Mouse (Mus musculus) intestine, embryonic 14.5 days (tissue): ENCODE data around the gene Ube2v1. TPM values are rescaled to one million over a fixed set of nuclear protein-coding genes. Genes with fewer than 3 reads are reported as not detected.

ENCODE experiments used
- ATAC-seq: fragments of 200-750 bp; cut with Nextera tagmentation; replicated peaks from 2 replicates; pipeline ENCODE4 v1.8.0; 2017; ENCODE audit warnings: low read depth, moderate number of reproducible peaks, moderate TSS enrichment, moderate library complexity; ENCODE audit not compliant: low FRiP score, low TSS enrichment
- DNase-seq: peaks from one replicate; pipeline ENCODE4 v3.0.0-alpha.2; 2018; ENCODE audit warnings: low spot score
- H3K27ac ChIP-seq: fragments of 300-500 bp; sonication (generic); 2 replicates; pipeline ENCODE4 v1.5.1; 2014; ENCODE audit warnings: low read depth, mild to moderate bottlenecking, control low read depth
- H3K27me3 ChIP-seq: fragments of 300-500 bp; sonication (generic); replicated peaks from 2 replicates; pipeline ENCODE4 v1.6.1; 2014; ENCODE audit warnings: low read length, control low read depth; ENCODE audit not compliant: control insufficient read depth, insufficient read depth
- H3K36me3 ChIP-seq: fragments of 300-500 bp; sonication (generic); 2 replicates; pipeline ENCODE4 v1.6.1; 2014; ENCODE audit warnings: low read length, control low read depth; ENCODE audit not compliant: control insufficient read depth, insufficient read depth
- H3K4me1 ChIP-seq: fragments of 300-500 bp; sonication (generic); replicated peaks from 2 replicates; pipeline ENCODE4 v1.6.1; 2014; ENCODE audit warnings: low read length, control low read depth, mixed read lengths; ENCODE audit not compliant: control insufficient read depth, insufficient read depth
- H3K4me2 ChIP-seq: fragments of 300-500 bp; sonication (generic); 2 replicates; pipeline ENCODE4 v1.6.1; 2014; ENCODE audit warnings: low read length
- H3K4me3 ChIP-seq: fragments of 300-500 bp; sonication (generic); 2 replicates; pipeline ENCODE4 v1.5.1; 2014; ENCODE audit warnings: low read depth, low read length, control low read depth, mixed read lengths
- H3K9ac ChIP-seq: fragments of 300-500 bp; sonication (generic); 2 replicates; pipeline ENCODE4 v1.6.1; 2014; ENCODE audit warnings: mild to moderate bottlenecking, low read length
- H3K9me3 ChIP-seq: fragments of 300-500 bp; sonication (generic); 2 replicates; pipeline ENCODE4 v1.6.1; 2016; ENCODE audit warnings: low read length, control low read depth; ENCODE audit not compliant: control insufficient read depth
- WGBS: fragments of 180-500 bp; shearing (Covaris S2); extraction: QIAGEN DNeasy Blood & Tissue Kit; methylation state at CpG from one replicate; pipeline ENCODE4 v1.1.7; 2014; 5-methylcytosine and 5-hydroxymethylcytosine counted together
- polyA plus RNA-seq: library from polyadenylated mRNA; unstranded; fragments of >200 nt; fragmentation: Nextera tagmentation; extraction: Ambion mirVana; gene quantifications from 2 replicates; pipeline ENCODE4 v1.2.1, GENCODE M21; 2014

Gene Ube2v1
- polyA plus RNA-seq, 1 experiment from 2014 or later = 279 TPM

DNA sequence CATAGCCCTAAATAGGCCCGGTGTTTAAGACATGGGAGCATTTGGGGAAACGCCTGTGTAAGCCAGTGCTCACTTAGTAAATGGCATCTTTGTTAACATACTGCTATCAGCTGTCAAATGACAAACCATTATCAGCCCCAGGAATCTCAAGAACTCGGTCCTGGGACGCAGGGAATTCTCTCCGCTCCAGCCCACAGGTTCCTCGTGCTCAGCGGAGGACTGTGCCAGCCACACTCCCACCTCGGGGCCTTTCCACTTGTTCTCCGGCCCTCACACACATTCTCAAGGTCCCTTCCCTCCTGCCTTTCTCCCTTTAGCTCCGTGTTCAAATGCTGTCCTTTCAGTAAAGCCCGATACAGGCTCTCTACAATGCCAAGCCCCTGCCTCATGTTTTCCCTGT, 26.8 kb upstream of the Ube2v1 start:
- no peak overlapping the region for H3K4me3 ChIP-seq
- DNase-seq (no peak), ATAC-seq (no peak)
- H3K9me3 ChIP-seq = no peaks in the 10 kb centered on the region
- peak overlapping the region; percentile 5; the same call in 1 of the 2 replicates for H3K4me2 ChIP-seq
- H3K9ac ChIP-seq = no peak overlapping the region
- peaks cover 16% of the 10 kb centered on the region for H3K4me1 ChIP-seq
- H3K27me3 ChIP-seq = 0 out of 2 replicates have a peak, but pooled peaks cover 3% of the 10 kb centered on the region
- no peak overlapping the region for H3K27ac ChIP-seq
- 57% methylated on average over 11 of the region's 11 CpGs for WGBS
- peaks cover 15% of the 10 kb centered on the region for H3K36me3 ChIP-seq

DNA sequence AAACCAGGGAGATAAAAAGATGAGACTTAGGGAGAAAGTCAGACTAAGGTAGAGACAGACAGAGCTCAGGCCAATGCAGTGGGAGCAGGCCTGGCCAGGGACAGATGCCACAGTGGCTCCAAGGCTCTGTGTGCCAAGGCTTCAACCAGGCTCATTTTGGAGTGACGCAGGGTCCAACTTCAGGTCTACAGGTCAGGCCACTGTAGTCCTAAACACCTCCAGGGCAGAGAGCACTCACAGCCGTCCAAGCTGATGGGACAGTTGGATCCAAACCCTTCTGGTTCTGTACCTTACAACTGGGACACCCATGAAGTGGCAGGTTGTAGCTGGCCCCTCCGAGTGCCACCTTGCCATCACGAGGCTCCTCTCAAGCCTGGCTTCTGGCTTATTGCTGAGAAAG, 26.1 kb upstream of the Ube2v1 start:
- Histone ChIP-seq H3K4me3 (no peak overlapping the region), H3K4me2 (no peak overlapping the region), H3K9me3 (no peaks in the 10 kb centered on the region), H3K9ac (no peak overlapping the region), H3K4me1 (peaks cover 16% of the 10 kb centered on the region), H3K27me3 (0 out of 2 replicates have a peak, but pooled peaks cover under 1% of the 10 kb centered on the region), H3K36me3 (peaks cover 16% of the 10 kb centered on the region), H3K27ac (no peak overlapping the region)
- DNase-seq (no peak), ATAC-seq (no peak)
- WGBS = 92% methylated on average over 4 of the region's 4 CpGs

DNA sequence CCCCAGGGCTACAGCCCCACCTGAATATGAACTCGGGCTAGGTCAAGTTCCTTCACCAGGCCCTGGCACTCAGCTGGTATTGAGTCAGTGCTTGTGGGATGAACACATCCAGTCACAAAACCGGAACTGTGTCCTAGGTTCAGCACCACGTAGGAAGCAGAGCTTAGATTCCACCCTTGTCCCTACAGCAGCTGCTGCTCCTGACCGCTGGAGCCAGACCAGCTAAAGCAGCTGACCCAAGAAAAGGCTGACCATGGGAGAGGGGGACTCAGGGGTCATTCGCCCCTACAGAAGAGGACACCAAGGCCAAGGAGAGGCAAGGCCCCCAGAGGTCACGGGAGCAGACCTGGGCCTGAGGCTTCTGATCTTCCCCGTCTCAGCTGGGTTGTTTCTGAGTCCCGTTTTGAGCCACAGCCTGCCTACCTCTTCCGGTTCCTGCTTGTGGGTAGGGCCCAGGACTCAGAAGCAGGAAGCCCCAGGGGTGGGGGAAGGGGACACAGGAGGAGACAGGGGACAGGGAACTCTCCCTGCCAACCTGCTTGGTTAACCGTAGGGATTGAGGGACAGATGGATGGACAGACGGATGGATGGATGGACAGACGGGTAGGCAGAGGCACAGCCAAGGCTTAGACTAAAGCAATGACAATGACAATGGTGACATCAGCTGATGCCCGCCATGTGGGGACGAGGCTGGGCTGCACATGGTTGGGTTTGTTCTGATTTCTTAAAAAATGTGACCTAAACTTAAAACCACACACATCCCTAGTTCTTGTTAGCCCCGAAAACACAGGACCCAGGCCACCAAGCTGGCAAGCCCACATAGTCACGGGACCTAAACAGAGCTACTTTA, 25.0 kb upstream of the Ube2v1 start:
- ATAC-seq (no peak), DNase-seq (no peak)
- peaks cover 16% of the 10 kb centered on the region for H3K4me1 ChIP-seq
- no peak overlapping the region for H3K4me2 ChIP-seq
- H3K27me3 ChIP-seq = no peaks in the 10 kb centered on the region
- peaks cover 23% of the 10 kb centered on the region for H3K36me3 ChIP-seq
- 83% methylated on average over 16 of the region's 16 CpGs for WGBS
- 0 out of 2 replicates have a peak overlapping the region, but pooled peaks have one; percentile 10 for H3K9ac ChIP-seq
- no peak overlapping the region for H3K4me3 ChIP-seq
- no peak overlapping the region for H3K27ac ChIP-seq
- no peaks in the 10 kb centered on the region for H3K9me3 ChIP-seq

DNA sequence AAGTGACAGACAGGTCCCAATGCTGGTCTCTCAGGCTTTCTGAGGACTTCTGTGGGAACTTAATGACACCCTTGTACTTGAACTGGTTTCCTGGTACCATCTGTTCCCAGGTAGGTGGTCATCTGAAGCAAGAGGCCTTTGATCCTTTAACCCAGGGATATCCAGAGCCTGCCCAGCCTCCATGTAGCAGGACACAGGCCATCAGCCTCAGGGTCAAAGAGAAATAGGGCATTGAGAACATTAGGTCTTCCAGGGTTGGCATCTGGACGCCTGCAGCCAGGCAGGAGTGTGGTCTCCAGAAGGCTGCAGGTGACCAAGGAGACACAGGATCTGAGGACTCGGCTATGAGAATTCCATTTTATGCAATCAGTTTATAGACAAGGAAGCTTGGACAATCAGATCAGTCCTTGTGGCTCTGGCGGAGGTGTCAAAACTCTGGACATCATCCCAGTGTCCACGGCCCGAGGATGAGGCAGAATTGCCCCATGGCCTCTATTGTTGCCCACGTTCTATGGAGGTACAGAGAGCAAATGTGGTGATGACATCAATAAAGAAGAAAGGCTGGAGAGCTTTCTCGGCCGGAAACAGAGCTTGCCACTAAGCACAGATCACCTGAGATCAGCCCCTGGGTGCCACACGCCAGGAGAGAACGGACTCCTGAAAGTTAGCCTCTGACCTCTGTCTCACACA, 23.2 kb upstream of the Ube2v1 start:
- peaks cover 28% of the 10 kb centered on the region for H3K36me3 ChIP-seq
- H3K4me2 ChIP-seq = no peak overlapping the region
- no peak overlapping the region for H3K4me3 ChIP-seq
- H3K9me3 ChIP-seq = no peaks in the 10 kb centered on the region
- no peak for ATAC-seq
- H3K9ac ChIP-seq = no peak overlapping the region
- DNase-seq = no peak
- peaks cover 11% of the 10 kb centered on the region for H3K4me1 ChIP-seq
- H3K27me3 ChIP-seq = no peaks in the 10 kb centered on the region
- H3K27ac ChIP-seq = no peak overlapping the region
- 76% methylated on average over 10 of the region's 10 CpGs for WGBS

DNA sequence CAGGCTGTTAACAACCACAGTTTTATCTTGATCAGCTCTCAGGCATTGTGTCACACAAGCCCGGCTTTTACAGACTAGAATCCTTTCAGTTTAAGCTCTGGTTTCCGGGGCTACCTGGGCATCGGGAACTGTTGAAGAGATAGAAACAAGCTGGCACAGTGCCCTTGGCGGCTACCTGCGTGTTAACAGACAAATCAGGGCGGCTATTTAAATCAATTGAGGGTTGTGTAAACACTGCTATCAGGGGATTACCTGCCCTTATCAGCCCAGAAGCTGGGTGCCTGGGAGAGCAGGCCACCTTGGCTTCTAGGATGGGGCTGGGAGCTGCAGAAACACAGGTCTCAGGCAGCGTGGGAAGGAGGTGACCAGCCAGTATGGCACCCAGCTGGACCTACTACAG, 20.8 kb upstream of the Ube2v1 start:
- Histone ChIP-seq H3K9ac (no peak overlapping the region), H3K4me3 (no peak overlapping the region), H3K27ac (no peak overlapping the region), H3K4me2 (no peak overlapping the region), H3K27me3 (no peaks in the 10 kb centered on the region), H3K9me3 (no peaks in the 10 kb centered on the region), H3K4me1 (0 out of 2 replicates have a peak, but pooled peaks cover 2% of the 10 kb centered on the region), H3K36me3 (peaks cover 38% of the 10 kb centered on the region)
- ATAC-seq = 0 out of 2 replicates have a peak, but pooled peaks have one; percentile 26
- 64% methylated on average over 7 of the region's 7 CpGs for WGBS
- DNase-seq = no peak

DNA sequence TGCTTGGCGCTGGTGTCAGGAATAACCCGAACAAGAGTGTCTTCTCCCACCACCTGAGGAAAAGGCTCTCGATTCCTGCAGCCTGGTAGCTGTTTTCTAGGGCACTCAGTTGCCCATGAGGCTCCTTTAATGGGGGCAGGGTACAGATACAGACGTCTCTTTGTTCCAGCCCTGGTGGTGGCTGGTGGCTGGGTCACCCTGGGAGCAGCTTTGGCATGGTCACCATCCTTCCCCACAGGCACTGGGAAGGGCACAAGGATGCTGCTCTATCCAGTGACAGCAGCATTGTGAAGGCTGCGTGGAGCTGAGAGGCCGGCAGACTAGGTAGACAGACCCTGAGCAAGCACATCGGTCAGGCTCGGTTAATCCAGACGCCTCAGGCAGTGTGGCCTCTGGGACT, 19.7 kb upstream of the Ube2v1 start:
- no peaks in the 10 kb centered on the region for H3K9me3 ChIP-seq
- H3K9ac ChIP-seq = no peak overlapping the region
- H3K4me3 ChIP-seq = no peak overlapping the region
- DNase-seq (no peak), ATAC-seq (no peak)
- 91% methylated on average over 9 of the region's 9 CpGs for WGBS
- 0 out of 2 replicates have a peak, but pooled peaks cover 2% of the 10 kb centered on the region for H3K4me1 ChIP-seq
- H3K36me3 ChIP-seq = peaks cover 39% of the 10 kb centered on the region
- no peak overlapping the region for H3K27ac ChIP-seq
- no peaks in the 10 kb centered on the region for H3K27me3 ChIP-seq
- H3K4me2 ChIP-seq = no peak overlapping the region

DNA sequence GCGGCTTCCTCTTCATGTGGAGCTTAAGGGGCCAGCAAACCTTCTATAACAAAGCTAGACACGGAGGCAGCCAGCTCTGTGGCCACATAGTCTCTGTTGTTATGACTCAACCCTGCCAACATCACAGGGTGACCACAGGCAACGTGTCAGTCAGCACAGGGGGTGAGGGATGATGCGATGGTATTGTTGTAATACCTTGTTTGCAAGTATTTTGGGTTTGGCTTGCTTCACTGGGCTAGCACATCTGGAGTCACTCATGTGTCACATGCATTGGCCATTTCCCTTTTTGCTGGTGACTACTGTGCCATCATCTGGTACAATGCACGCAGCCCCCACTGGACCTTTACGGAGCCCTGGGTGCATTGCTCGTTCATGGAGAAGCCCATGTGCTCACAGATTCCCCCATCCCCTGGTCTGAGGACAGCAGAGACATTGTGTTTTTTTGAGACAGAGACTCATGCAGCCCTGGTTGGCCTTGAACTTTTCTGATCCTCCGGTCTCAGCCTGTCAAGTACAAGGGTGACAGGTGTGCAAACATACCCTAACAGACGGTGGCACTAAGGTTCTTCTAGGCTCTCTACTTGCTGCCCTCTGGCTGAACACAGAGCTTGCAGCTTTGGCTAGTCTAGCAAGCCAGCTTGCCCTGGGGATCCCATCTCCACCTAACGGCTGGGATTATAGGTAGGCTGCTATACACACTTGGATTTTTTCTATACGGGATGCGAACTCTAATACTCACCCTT, 17.6 kb upstream of the Ube2v1 start:
- H3K9ac ChIP-seq = no peak overlapping the region
- WGBS = 89% methylated on average over 12 of the region's 12 CpGs
- no peaks in the 10 kb centered on the region for H3K9me3 ChIP-seq
- 0 out of 2 replicates have a peak, but pooled peaks cover 2% of the 10 kb centered on the region for H3K4me1 ChIP-seq
- H3K27me3 ChIP-seq = no peaks in the 10 kb centered on the region
- ATAC-seq (no peak), DNase-seq (no peak)
- H3K36me3 ChIP-seq = peaks cover 46% of the 10 kb centered on the region
- no peak overlapping the region for H3K4me2 ChIP-seq
- H3K27ac ChIP-seq = no peak overlapping the region
- H3K4me3 ChIP-seq = no peak overlapping the region

DNA sequence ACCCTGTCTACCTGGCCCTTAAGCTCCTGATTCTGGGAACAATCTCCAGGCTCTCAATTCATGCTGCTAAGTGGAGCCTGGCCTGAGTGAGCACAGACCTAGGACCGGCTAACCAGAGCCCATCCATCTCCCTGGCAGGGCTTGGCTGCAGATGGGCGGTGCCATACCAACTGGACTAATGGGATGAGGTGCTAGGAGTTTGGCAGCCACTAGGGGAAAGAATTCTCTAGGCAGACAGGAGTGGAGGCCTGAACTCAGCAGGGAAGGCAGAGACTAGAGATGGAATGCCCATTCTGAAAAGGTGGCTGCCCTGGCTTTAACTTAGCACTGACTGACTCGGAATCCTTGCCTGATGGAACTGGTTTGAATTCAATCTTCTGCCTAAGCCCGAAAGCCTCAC, 14.5 kb upstream of the Ube2v1 start:
- WGBS = 59% methylated on average over 4 of the region's 4 CpGs
- peaks cover 48% of the 10 kb centered on the region for H3K36me3 ChIP-seq
- no peak for ATAC-seq

More for the DNA sequence above, 14.5 kb upstream of the Ube2v1 start:
- Histone ChIP-seq H3K4me3 (no peak overlapping the region), H3K9ac (no peak overlapping the region), H3K4me1 (no peaks in the 10 kb centered on the region), H3K27me3 (no peaks in the 10 kb centered on the region), H3K27ac (no peak overlapping the region), H3K9me3 (no peaks in the 10 kb centered on the region), H3K4me2 (no peak overlapping the region)
- DNase-seq = no peak
